Comparison of ENCODE assay signal across 18 mouse cellular contexts in genomic region chr11:18399561-18399960, GRCm38 (mm10).
DNase-seq lines count a peak whose midpoint lies in the region; ATAC-seq and TF ChIP-seq lines count a peak whose summit lies in the region.
"Had no signal": no experiment of that assay in that cellular context is flagged by ENCODE, and none has a peak within 500 bp of the region (broad histone marks: within the 10 kb centered on the region; RNA-seq: fewer than 3 reads in every experiment).

No protein-coding gene starts in this region.

- H3K27ac ChIP-seq in heart, adult 2 months = no peak overlapping the region
- H3K27ac ChIP-seq: hindbrain, embryonic 12.5 days; intestine, embryonic 15.5 days; liver, embryonic 15.5 days; macrophage had no signal

- DNase-seq in heart, adult 2 months = no peak
- DNase-seq in heart, postnatal 10 days = no peak
- peak; percentile 6 for DNase-seq in lung, postnatal 10 days
- no peak for DNase-seq in lung, postnatal 36 days
- peak; percentile 11 for DNase-seq in R1 (ENCODE audit: low read depth, low spot score)
- no peak for DNase-seq in ovary, postnatal 36 days (ENCODE audit: low spot score)
- DNase-seq in kidney, postnatal 36 days = no peak
- DNase-seq: cerebellum, adult 11-12 months; kidney, postnatal 14 days; midbrain, embryonic 14.5 days; retina, postnatal 1 day; thymus, postnatal 36 days had no signal

- H3K4me3 ChIP-seq in heart, adult 2 months = no peak overlapping the region
- H3K4me3 ChIP-seq: hindbrain, embryonic 12.5 days; intestine, embryonic 15.5 days; liver, embryonic 15.5 days had no signal

- intact Hi-C loops in heart, adult 2 months (cut with DNase I) = no loop called here
- intact Hi-C loops in heart, postnatal 10 days (cut with DNase I) = no loop called here

- H3K4me1 ChIP-seq in heart, adult 2 months (ENCODE audit: control insufficient read depth, insufficient read depth, low read length) = no peaks in the 10 kb centered on the region
- H3K4me1 ChIP-seq: hindbrain, embryonic 12.5 days; intestine, embryonic 15.5 days; liver, embryonic 15.5 days had no signal

- peak; percentile 63; the same call in 1 of the 2 replicates for ATAC-seq in megakaryocyte progenitor cell, adult 5-6 weeks (replicated peaks; ENCODE audit: poor library complexity)
- ATAC-seq: forebrain, embryonic 14.5 days; intestine, embryonic 15.5 days had no signal

- no peak for TF ChIP-seq EP300 in heart, adult 2 months (IDR thresholded peaks at IDR 0.05; ENCODE audit: insufficient read depth, low read depth, low read length)

- no peaks in the 10 kb centered on the region for H3K79me2 ChIP-seq in heart, adult 2 months (replicated peaks; ENCODE audit: control insufficient read depth, insufficient read depth, low read length)

- H3K9ac ChIP-seq in heart, adult 2 months (ENCODE audit: low read depth, low read length) = no peak overlapping the region
- H3K9ac ChIP-seq: hindbrain, embryonic 12.5 days; intestine, embryonic 15.5 days; liver, embryonic 15.5 days had no signal

- no peaks in the 10 kb centered on the region for H3K36me3 ChIP-seq in heart, adult 2 months (ENCODE audit: control insufficient read depth, insufficient read depth, low read length)
- H3K36me3 ChIP-seq: hindbrain, embryonic 12.5 days; intestine, embryonic 15.5 days; liver, embryonic 15.5 days had no signal

- 67% methylated on average over 4 of the region's 4 CpGs for WGBS in heart, adult 2 months

- no peak for TF ChIP-seq POLR2A in heart, adult 2 months (IDR thresholded peaks at IDR 0.05; ENCODE audit: insufficient read depth, low read depth, low read length)

- H3K27me3 ChIP-seq in heart, adult 2 months (ENCODE audit: control insufficient read depth, insufficient read depth, low read length) = no peaks in the 10 kb centered on the region
- H3K27me3 ChIP-seq: hindbrain, embryonic 12.5 days; intestine, embryonic 15.5 days; liver, embryonic 15.5 days had no signal

- TF ChIP-seq CTCF in heart, adult 2 months (IDR thresholded peaks at IDR 0.05) = peak; percentile 17; the same call in 1 of the 2 replicates

Comparison
In these comparisons a context has a peak if more than half of its experiments do, and no peak if none do; other contexts are left out.
1. DNase-seq: peak in lung, postnatal 10 days (single experiment) and R1 (single experiment); none in heart, adult 2 months (0 of 2), heart, postnatal 10 days (0 of 2), lung, postnatal 36 days (single experiment), ovary, postnatal 36 days (single experiment) and kidney, postnatal 36 days (0 of 2).